ENCODE assay signal across 12 mouse cellular contexts in the genomic region with DNA sequence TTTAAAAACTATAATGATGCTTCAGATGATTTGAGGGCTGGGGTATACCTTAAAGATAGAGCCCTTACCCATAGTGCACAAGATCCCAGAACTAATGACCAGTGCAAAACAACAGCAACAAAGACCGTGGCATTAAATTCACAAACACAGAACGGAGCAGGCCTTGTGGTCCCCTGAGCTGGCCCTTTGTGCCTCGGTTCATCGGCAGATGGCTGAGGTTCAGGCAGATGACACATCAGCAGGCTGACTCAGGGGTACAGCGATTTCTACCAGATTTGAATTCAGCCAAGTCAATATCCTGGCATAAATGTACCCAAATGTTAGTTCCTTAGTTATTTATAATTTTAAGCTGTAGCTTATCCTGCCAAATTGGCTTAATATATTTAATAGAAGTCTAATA.
"Had no signal": no experiment of that assay in that cellular context is flagged by ENCODE, and none has a peak within 500 bp of the region (broad histone marks: within the 10 kb centered on the region; RNA-seq: fewer than 3 reads in every experiment).

No protein-coding gene starts in this region.

- ATAC-seq: liver, embryonic 12.5 days had no signal

- H3K27me3 ChIP-seq: limb, embryonic 15.5 days; liver, embryonic 12.5 days; neural tube, embryonic 13.5 days had no signal

- H3K27ac ChIP-seq: limb, embryonic 15.5 days; liver, embryonic 12.5 days; midbrain, embryonic 10.5 days; neural tube, embryonic 13.5 days had no signal

- DNase-seq: kidney, postnatal 25 days; layer of hippocampus, adult 9-11 months; layer of hippocampus, postnatal 36 days; lung, embryonic 14.5 days; lung, postnatal 10 days; lung, postnatal 4 days; right cerebral cortex, postnatal 14 days; thymus, postnatal 4 days had no signal

- H3K4me1 ChIP-seq: limb, embryonic 15.5 days; liver, embryonic 12.5 days; midbrain, embryonic 10.5 days; neural tube, embryonic 13.5 days had no signal

- H3K4me3 ChIP-seq: limb, embryonic 15.5 days; liver, embryonic 12.5 days; midbrain, embryonic 10.5 days; neural tube, embryonic 13.5 days had no signal

- H3K36me3 ChIP-seq: limb, embryonic 15.5 days; liver, embryonic 12.5 days; midbrain, embryonic 10.5 days; neural tube, embryonic 13.5 days had no signal

- H3K9me3 ChIP-seq: limb, embryonic 15.5 days had no signal

- H3K4me2 ChIP-seq: limb, embryonic 15.5 days; liver, embryonic 12.5 days; lung, embryonic 14.5 days; neural tube, embryonic 13.5 days had no signal

- H3K9ac ChIP-seq: limb, embryonic 15.5 days; liver, embryonic 12.5 days; lung, embryonic 14.5 days; neural tube, embryonic 13.5 days had no signal
